Mouse (Mus musculus) heart, embryonic 14.5 days (tissue): Measurements from ENCODE around the gene Rnf24. TPM values are rescaled to one million over a fixed set of nuclear protein-coding genes. Genes with fewer than 3 reads are reported as not detected.

ENCODE experiments used
- ATAC-seq: fragments of 200-750 bp; cut with Nextera tagmentation; 2 replicates; pipeline ENCODE4 v1.8.0; 2017; ENCODE audit warnings: low read depth, moderate TSS enrichment; ENCODE audit not compliant: insufficient number of reproducible peaks, insufficient read depth, low FRiP score
- H3K27ac ChIP-seq, 2 experiments: fragments of 200-500 bp in 1 of 2; fragments of 300-500 bp in 1 of 2; sonication (generic) in 1 of 2; replicated peaks in 1 of 2; 2 replicates each; pipeline ENCODE4 v1.5.1; 2012 to 2014; ENCODE audit warnings: low read depth in 2 of 2, low read length in 2 of 2, control low read depth in 1 of 2, mild to moderate bottlenecking in 1 of 2, mixed read lengths in 1 of 2; ENCODE audit not compliant: control insufficient read depth in 1 of 2, insufficient read depth in 1 of 2
- H3K27me3 ChIP-seq: fragments of 300-500 bp; sonication (generic); 2 replicates; pipeline ENCODE4 v1.6.1; 2014; ENCODE audit warnings: mild to moderate bottlenecking, low read length, control low read depth; ENCODE audit not compliant: control insufficient read depth, insufficient read depth
- H3K36me3 ChIP-seq: fragments of 300-500 bp; sonication (generic); 2 replicates; pipeline ENCODE4 v1.6.1; 2014; ENCODE audit warnings: mild to moderate bottlenecking, control low read depth, low read length, mixed read lengths; ENCODE audit not compliant: control insufficient read depth, insufficient read depth
- H3K4me1 ChIP-seq, 2 experiments: fragments of 200-500 bp in 1 of 2; fragments of 300-500 bp in 1 of 2; sonication (generic) in 1 of 2; 2 replicates each; pipeline ENCODE4 v1.6.1; 2012 to 2014; ENCODE audit warnings: low read length in 2 of 2, control low read depth in 1 of 2, mixed read lengths in 1 of 2; ENCODE audit not compliant: control insufficient read depth in 2 of 2, insufficient read depth in 2 of 2
- H3K4me2 ChIP-seq: fragments of 300-500 bp; sonication (generic); 2 replicates; pipeline ENCODE4 v1.6.1; 2014; ENCODE audit warnings: mild to moderate bottlenecking, low read length
- H3K4me3 ChIP-seq, 2 experiments: fragments of 200-500 bp in 1 of 2; fragments of 300-500 bp in 1 of 2; sonication (generic) in 1 of 2; 2 replicates each; pipeline ENCODE4 v1.5.1; 2012 to 2014; ENCODE audit warnings: low read length in 2 of 2, mild to moderate bottlenecking in 2 of 2, control low read depth in 1 of 2, low read depth in 1 of 2, moderate library complexity in 1 of 2; ENCODE audit not compliant: control insufficient read depth in 1 of 2, insufficient read depth in 1 of 2
- H3K9ac ChIP-seq: fragments of 300-500 bp; sonication (generic); 2 replicates; pipeline ENCODE4 v1.6.1; 2014; ENCODE audit warnings: mild to moderate bottlenecking, low read length
- H3K9me3 ChIP-seq: fragments of 300-500 bp; sonication (generic); 2 replicates; pipeline ENCODE4 v1.6.1; 2016; ENCODE audit warnings: low read length, control low read depth; ENCODE audit not compliant: control insufficient read depth
- WGBS: fragments of 180-500 bp; shearing (Covaris S2); extraction: QIAGEN DNeasy Blood & Tissue Kit; methylation state at CpG from one replicate; pipeline ENCODE4 v1.1.7; 2014; 5-methylcytosine and 5-hydroxymethylcytosine counted together
- polyA plus RNA-seq: library from polyadenylated mRNA; unstranded; fragments of >200 nt; fragmentation: Nextera tagmentation; extraction: Ambion mirVana; gene quantifications from 2 replicates; pipeline ENCODE4 v1.2.1, GENCODE M21; 2014

The Rnf24 gene
- polyA plus RNA-seq, 1 experiment from 2014 or later = 2.0 TPM

GRCm38 (mm10) chr2:131262680-131263670 is 89.7 kb downstream of the Rnf24 start:
- H3K27me3 ChIP-seq = no peaks in the 10 kb centered on the region
- H3K4me3 ChIP-seq = peak overlapping the region; percentile 79 to 96
- H3K9ac ChIP-seq = peak overlapping the region; percentile 85
- under 1% methylated on average over 56 of the region's 59 CpGs for WGBS
- ATAC-seq = peak; percentile 68
- H3K9me3 ChIP-seq = no peaks in the 10 kb centered on the region
- H3K36me3 ChIP-seq = peaks cover 4% of the 10 kb centered on the region; the same call in 1 of the 2 replicates
- peak overlapping the region; percentile 98 to 99 for H3K27ac ChIP-seq
- H3K4me1 ChIP-seq = peaks cover 12 to 35% of the 10 kb centered on the region in 2 experiments
- peak overlapping the region; percentile 90 for H3K4me2 ChIP-seq

DNA sequence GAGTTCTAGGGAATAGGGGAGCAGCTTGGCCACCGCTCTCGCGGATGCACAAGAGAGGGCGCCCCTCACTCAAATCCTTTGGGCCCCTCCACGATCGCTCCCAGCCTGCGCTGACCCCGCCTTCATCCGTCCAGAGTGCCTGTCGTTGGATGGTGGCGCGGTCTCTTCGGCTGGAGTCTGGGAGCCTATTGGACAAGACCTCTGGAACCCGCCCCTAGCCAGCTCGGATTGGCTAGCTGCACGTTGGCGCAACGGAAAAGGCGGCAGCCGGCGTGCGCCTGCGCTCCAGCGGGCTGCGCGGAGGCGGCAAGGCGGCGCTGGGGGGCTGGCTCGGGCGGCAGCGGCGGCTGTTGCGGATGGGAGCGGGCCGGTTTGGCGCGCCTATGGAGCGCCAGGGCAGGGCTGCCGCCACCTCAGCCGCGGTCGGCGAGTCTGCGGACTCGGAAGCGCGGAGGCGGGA is 90.4 kb downstream of the Rnf24 start, which contains the start of gene Pank2:
TSS of gene Pank2 (plus strand) at position 283 of the 460 bp plus-strand sequence.
- peaks cover 12 to 35% of the 10 kb centered on the region in 2 experiments for H3K4me1 ChIP-seq
- peak within 1 kb of the TSS; percentile 79 to 96 for H3K4me3 ChIP-seq
- no peaks in the 10 kb centered on the region for H3K9me3 ChIP-seq
- H3K27ac ChIP-seq = peak within 1 kb of the TSS; percentile 98 to 99
- peak; percentile 100 for ATAC-seq
- under 1% methylated on average over 49 of the region's 49 CpGs for WGBS
- no peaks in the 10 kb centered on the region for H3K27me3 ChIP-seq
- peak within 1 kb of the TSS; percentile 85 for H3K9ac ChIP-seq
- peaks cover 4% of the 10 kb centered on the region; the same call in 1 of the 2 replicates for H3K36me3 ChIP-seq
- H3K4me2 ChIP-seq = peak within 1 kb of the TSS; percentile 90

GRCm38 (mm10) chr2:131261481-131262212 is 91.0 kb downstream of the Rnf24 start:
- H3K4me3 ChIP-seq = peak overlapping the region; percentile 71 to 79
- WGBS = 6% methylated on average over 10 of the region's 10 CpGs
- H3K9me3 ChIP-seq = no peaks in the 10 kb centered on the region
- no peaks in the 10 kb centered on the region for H3K27me3 ChIP-seq
- H3K9ac ChIP-seq = peak overlapping the region; percentile 85
- peaks cover 14 to 35% of the 10 kb centered on the region in 2 experiments for H3K4me1 ChIP-seq
- H3K36me3 ChIP-seq = peaks cover 4% of the 10 kb centered on the region; the same call in 1 of the 2 replicates
- H3K27ac ChIP-seq = peak overlapping the region; percentile 96 to 99
- H3K4me2 ChIP-seq = peak overlapping the region; percentile 60
- no peak; the same call in 1 of the 2 replicates for ATAC-seq

DNA sequence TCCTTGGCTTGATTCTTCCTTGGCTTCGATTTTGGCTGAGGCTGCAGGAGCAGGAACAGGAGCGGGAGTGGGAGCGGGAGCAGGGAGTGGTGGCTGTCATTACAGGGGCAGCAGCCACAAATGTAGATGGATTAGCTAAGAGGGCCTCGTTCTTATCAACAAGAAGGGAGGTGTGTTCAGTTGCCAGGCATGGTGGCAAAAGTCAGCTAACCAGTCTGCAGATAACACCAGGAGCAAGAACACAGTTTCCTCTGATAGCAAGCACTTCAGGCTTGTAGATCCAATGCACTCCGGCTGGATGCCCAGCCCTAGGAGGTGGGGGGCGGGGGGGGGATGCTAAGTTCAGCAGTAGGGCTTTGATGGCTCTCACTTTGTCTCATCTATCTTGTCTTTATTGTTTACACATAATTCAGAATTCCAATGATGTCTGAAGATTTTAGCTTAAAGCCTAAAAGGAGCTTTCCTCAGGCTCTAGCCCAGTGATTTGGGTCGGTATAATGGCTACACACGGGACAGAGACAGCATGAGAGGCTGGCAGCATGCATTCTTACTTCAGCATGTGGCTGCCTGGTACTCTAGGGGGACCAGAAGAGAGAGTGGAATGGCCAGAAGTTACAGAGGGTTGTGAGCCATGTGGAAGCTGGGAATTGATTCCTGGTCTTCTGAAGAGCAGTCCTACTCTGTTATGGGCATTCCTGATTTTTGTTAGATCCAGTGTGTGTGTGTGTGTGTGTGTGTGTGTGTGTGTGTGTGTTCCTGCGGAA is 92.0 kb downstream of the Rnf24 start:
- peaks cover 4% of the 10 kb centered on the region; the same call in 1 of the 2 replicates for H3K36me3 ChIP-seq
- ATAC-seq = no peak
- peaks cover 14 to 35% of the 10 kb centered on the region in 2 experiments for H3K4me1 ChIP-seq
- H3K27me3 ChIP-seq = no peaks in the 10 kb centered on the region
- no peak overlapping the region for H3K4me3 ChIP-seq
- H3K4me2 ChIP-seq = peak overlapping the region; percentile 17; the same call in 1 of the 2 replicates
- 19% methylated on average over 9 of the region's 9 CpGs for whole genome bisulfite sequencing
- H3K9ac ChIP-seq = no peak overlapping the region
- no peaks in the 10 kb centered on the region for H3K9me3 ChIP-seq
- no peak overlapping the region; a peak in 1 of 4 replicates for H3K27ac ChIP-seq

DNA sequence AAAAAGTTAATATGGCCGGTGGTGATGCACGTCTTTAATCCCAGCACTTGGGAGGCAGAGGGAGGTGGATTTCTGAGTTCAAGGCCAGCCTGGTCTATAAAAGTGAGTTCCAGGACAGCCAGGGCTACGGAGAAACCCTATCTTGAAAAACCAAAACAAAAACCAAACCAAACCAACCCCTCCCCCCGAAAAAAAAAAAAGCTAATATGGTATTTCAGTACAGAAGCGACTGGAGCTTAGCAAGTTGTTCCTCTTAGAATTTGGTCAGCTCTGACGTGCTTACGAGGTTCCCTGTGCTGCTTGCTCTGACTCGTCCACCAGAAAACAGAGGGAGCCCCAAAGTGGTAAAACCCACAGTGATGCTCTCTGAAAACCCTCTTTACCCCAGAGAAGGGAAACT is 94.0 kb downstream of the Rnf24 start:
- Histone ChIP-seq H3K9ac (no peak overlapping the region), H3K36me3 (no peaks in the 10 kb centered on the region), H3K4me2 (no peak overlapping the region), H3K4me1 (peaks cover 15 to 30% of the 10 kb centered on the region in 2 experiments), H3K4me3 (no peak overlapping the region), H3K9me3 (no peaks in the 10 kb centered on the region), H3K27me3 (no peaks in the 10 kb centered on the region), H3K27ac (no peak overlapping the region)
- ATAC-seq = no peak
- WGBS = 86% methylated on average over 8 of the region's 8 CpGs

GRCm38 (mm10) chr2:131255738-131256137 is 97.0 kb downstream of the Rnf24 start:
- no peaks in the 10 kb centered on the region for H3K27me3 ChIP-seq
- no peak overlapping the region for H3K4me3 ChIP-seq
- H3K36me3 ChIP-seq = no peaks in the 10 kb centered on the region
- H3K9ac ChIP-seq = no peak overlapping the region
- WGBS = 57% methylated on average over 3 of the region's 3 CpGs
- H3K27ac ChIP-seq = no peak overlapping the region
- H3K9me3 ChIP-seq = no peaks in the 10 kb centered on the region
- no peak overlapping the region for H3K4me2 ChIP-seq
- peaks cover 9 to 21% of the 10 kb centered on the region in 2 experiments for H3K4me1 ChIP-seq
- no peak for ATAC-seq
